Mouse (Mus musculus): ENCODE measurements around the gene Amh. TPM values are rescaled to one million over a fixed set of nuclear protein-coding genes. Genes with fewer than 3 reads are reported as not detected.

Amh gene
- polyA plus RNA-seq, 1 experiment from 2014 or later, result not detected

GRCm38 (mm10) chr10:80802204-80802912, 2.7 kb upstream of the Amh start:
- Histone ChIP-seq H3K4me2 (replicated peaks) (no peak overlapping the region), H3K36me3 (peaks cover 55% of the 10 kb centered on the region), H3K27ac (no peak overlapping the region), H3K9me3 (no peaks in the 10 kb centered on the region), H3K4me3 (no peak overlapping the region), H3K4me1 (peaks cover 25% of the 10 kb centered on the region), H3K9ac (peak overlapping the region; percentile 13; the same call in 1 of the 2 replicates), H3K27me3 (peaks cover 13% of the 10 kb centered on the region; the same call in 1 of the 2 replicates)
- ATAC-seq (ENCODE audit: low FRiP score, low read depth), result no peak
- 90% methylated on average over 10 of the region's 10 CpGs for WGBS

- Histone ChIP-seq H3K9ac (no peak overlapping the region), H3K36me3 (peaks cover 55% of the 10 kb centered on the region), H3K27me3 (peaks cover 17% of the 10 kb centered on the region), H3K4me1 (peaks cover 29% of the 10 kb centered on the region), H3K4me2 (replicated peaks) (no peak overlapping the region), H3K9me3 (no peaks in the 10 kb centered on the region), H3K4me3 (no peak overlapping the region), H3K27ac (no peak overlapping the region)
- 83% methylated on average over 3 of the region's 3 CpGs for WGBS
- no peak for ATAC-seq (ENCODE audit: low FRiP score, low read depth)
These were observed 2.0 kb upstream of the Amh start for GRCm38 (mm10) chr10:80802996-80803395.

DNA sequence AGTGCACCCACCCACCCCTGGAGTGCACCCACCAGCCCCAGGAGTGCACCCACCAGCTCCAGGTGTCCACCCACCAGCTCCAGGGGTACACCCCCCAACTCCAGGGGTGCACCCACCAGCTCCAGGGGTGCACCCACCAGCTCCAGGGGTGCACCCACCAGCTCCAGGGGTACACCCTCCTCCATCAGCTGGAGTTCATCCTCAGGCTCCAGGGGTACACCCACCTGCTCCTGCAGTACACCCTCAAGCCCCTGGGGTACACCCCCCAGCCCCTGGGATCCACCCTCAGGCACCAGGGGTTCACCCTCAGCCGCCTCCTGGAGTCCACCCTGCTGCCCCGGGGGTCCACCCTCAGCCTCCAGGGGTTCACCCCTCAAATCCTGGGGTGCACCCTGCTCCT, 703 bp upstream of the Amh start:
- H3K4me1 ChIP-seq, result peaks cover 42% of the 10 kb centered on the region
- peaks cover 30% of the 10 kb centered on the region for H3K27me3 ChIP-seq
- peaks cover 55% of the 10 kb centered on the region for H3K36me3 ChIP-seq

DNA sequence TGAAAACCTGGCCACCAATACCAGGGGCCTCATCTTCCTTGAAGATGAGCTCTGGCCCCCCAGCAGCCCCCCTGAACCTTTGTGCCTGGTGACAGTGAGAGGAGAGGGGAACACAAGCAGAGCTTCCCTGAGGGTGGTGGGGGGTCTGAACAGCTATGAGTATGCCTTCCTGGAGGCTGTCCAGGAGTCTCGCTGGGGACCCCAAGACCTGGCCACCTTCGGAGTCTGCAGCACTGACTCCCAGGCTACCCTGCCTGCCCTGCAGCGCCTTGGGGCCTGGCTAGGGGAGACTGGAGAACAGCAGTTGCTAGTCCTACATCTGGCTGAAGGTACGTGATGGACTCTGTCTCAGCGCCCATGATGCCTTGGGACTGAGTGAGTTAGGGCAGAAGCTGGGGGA, 279 bp downstream of the Amh start:
- peaks cover 50% of the 10 kb centered on the region for H3K36me3 ChIP-seq
- peaks cover 40% of the 10 kb centered on the region for H3K27me3 ChIP-seq
- H3K4me2 ChIP-seq (replicated peaks), result no peak overlapping the region
- H3K9ac ChIP-seq, result no peak overlapping the region; the same call in 1 of the 2 replicates
- H3K9me3 ChIP-seq, result no peaks in the 10 kb centered on the region
- WGBS, result 76% methylated on average over 5 of the region's 5 CpGs
- H3K27ac ChIP-seq, result no peak overlapping the region
- H3K4me1 ChIP-seq, result peaks cover 37% of the 10 kb centered on the region
- no peak for ATAC-seq (ENCODE audit: low FRiP score, low read depth)
- no peak overlapping the region for H3K4me3 ChIP-seq

More for the DNA sequence above, 703 bp upstream of the Amh start:
- no peak for ATAC-seq (ENCODE audit: low FRiP score, low read depth)
- H3K4me3 ChIP-seq, result no peak overlapping the region
- no peak overlapping the region for H3K9ac ChIP-seq
- 97% methylated on average over 2 of the region's 2 CpGs for WGBS
- no peaks in the 10 kb centered on the region for H3K9me3 ChIP-seq
- H3K4me2 ChIP-seq (replicated peaks), result no peak overlapping the region
- no peak overlapping the region for H3K27ac ChIP-seq

GRCm38 (mm10) chr10:80805925-80806324, 882 bp downstream of the Amh start:
- Histone ChIP-seq H3K27me3 (peaks cover 46% of the 10 kb centered on the region), H3K4me1 (peaks cover 38% of the 10 kb centered on the region), H3K4me2 (replicated peaks) (peak overlapping the region; percentile 97; the same call in 1 of the 2 replicates), H3K36me3 (peaks cover 45% of the 10 kb centered on the region), H3K4me3 (peak overlapping the region; percentile 54; the same call in 1 of the 2 replicates), H3K9me3 (no peaks in the 10 kb centered on the region), H3K9ac (peak overlapping the region; percentile 78; the same call in 1 of the 2 replicates), H3K27ac (no peak overlapping the region)
- 0 out of 2 replicates have a peak, but pooled peaks have one; percentile 17 for ATAC-seq (ENCODE audit: low FRiP score, low read depth)
- WGBS, result 19% methylated on average over 3 of the region's 3 CpGs

DNA sequence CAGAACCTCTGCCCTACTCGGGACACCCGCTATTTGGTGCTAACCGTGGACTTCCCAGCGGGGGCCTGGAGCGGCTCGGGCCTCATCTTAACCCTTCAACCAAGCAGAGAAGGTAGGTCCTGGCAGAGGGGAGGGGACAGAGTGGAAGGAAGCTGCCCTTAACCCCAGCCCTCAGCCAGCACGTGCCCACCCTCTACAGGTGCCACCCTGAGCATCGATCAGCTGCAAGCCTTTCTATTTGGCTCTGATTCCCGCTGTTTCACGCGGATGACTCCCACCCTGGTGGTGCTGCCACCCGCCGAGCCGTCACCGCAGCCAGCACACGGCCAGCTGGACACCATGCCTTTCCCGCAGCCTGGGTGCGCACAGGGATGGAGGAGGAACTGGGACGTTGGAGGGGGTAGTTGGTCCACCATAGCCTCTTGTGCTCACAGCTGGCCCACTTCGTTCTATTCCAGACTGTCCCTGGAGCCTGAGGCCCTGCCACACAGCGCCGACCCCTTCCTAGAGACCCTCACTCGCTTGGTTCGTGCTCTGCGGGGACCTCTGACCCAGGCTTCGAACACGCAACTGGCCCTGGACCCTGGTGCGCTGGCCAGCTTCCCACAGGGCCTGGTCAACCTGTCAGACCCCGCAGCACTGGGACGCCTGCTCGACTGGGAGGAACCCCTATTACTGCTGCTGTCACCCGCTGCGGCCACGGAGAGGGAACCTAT, 1.5 kb downstream of the Amh start:
- no peak for ATAC-seq (ENCODE audit: low FRiP score, low read depth)
- Histone ChIP-seq H3K27me3 (peaks cover 52% of the 10 kb centered on the region), H3K36me3 (peaks cover 39% of the 10 kb centered on the region), H3K4me3 (peak overlapping the region; percentile 54), H3K4me2 (replicated peaks) (peak overlapping the region; percentile 97), H3K9ac (peak overlapping the region; percentile 78), H3K4me1 (peaks cover 38% of the 10 kb centered on the region), H3K27ac (peak overlapping the region; percentile 56), H3K9me3 (no peaks in the 10 kb centered on the region)
- 42% methylated on average over 33 of the region's 34 CpGs for WGBS

GRCm38 (mm10) chr10:80807057-80807627, 2.1 kb downstream of the Amh start:
- peak; percentile 83 for ATAC-seq (ENCODE audit: low FRiP score, low read depth)
- Histone ChIP-seq H3K27me3 (peaks cover 58% of the 10 kb centered on the region), H3K4me2 (replicated peaks) (peak overlapping the region; percentile 97)

GRCm38 (mm10) chr10:80808099-80808984, 3.3 kb downstream of the Amh start:
- Histone ChIP-seq H3K9me3 (no peaks in the 10 kb centered on the region), H3K4me1 (peaks cover 38% of the 10 kb centered on the region), H3K4me2 (replicated peaks) (peak overlapping the region; percentile 97), H3K4me3 (peak overlapping the region; percentile 54), H3K36me3 (peaks cover 21% of the 10 kb centered on the region), H3K27ac (no peak overlapping the region), H3K27me3 (peaks cover 69% of the 10 kb centered on the region), H3K9ac (peak overlapping the region; percentile 43; the same call in 1 of the 2 replicates)
- WGBS, result 17% methylated on average over 40 of the region's 40 CpGs
- ATAC-seq (ENCODE audit: low FRiP score, low read depth), result no peak

More at GRCm38 (mm10) chr10:80807057-80807627, 2.1 kb downstream of the Amh start:
- Histone ChIP-seq H3K9ac (peak overlapping the region; percentile 78), H3K4me1 (peaks cover 38% of the 10 kb centered on the region), H3K36me3 (peaks cover 33% of the 10 kb centered on the region), H3K9me3 (no peaks in the 10 kb centered on the region), H3K27ac (peak overlapping the region; percentile 56), H3K4me3 (peak overlapping the region; percentile 54)
- WGBS, result under 1% methylated on average over 56 of the region's 58 CpGs

DNA sequence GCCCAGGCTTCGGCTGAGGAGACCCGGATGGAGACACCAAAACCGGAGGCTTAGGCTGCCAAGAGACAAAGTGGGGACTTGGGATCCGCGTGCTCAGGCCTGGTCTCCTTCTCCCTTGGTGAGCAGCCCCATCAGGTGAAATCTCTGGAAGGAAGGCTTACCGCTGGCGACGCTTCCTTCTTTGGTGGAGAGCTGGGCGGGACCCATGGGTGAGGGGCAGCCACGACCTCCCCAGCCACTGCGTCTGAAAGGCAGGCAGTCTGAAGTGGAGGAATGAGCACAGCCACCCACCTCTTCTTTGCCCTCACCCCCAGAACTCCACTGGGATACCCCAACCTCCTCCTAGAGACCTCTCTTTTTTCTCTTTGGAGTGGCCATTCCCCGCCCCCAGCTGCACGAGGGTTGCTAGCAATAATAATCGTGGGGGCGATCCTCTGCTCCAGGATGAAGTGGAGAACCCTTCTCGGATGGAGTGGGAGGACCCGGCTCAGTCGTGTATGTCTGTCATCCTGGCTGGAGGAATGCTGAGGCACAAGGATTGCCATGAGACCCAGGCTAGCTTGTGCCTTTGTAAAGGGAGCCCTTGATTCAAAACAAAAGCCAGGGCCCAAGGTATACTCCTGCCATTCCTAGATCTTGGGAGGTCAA, 4.1 kb downstream of the Amh start:
- H3K4me1 ChIP-seq, result peaks cover 38% of the 10 kb centered on the region
- 7% methylated on average over 18 of the region's 18 CpGs for WGBS
- peaks cover 70% of the 10 kb centered on the region for H3K27me3 ChIP-seq
- H3K4me3 ChIP-seq, result peak overlapping the region; percentile 21
- no peaks in the 10 kb centered on the region for H3K9me3 ChIP-seq
- peak overlapping the region; percentile 43; the same call in 1 of the 2 replicates for H3K9ac ChIP-seq
- peaks cover 13% of the 10 kb centered on the region for H3K36me3 ChIP-seq
- H3K4me2 ChIP-seq (replicated peaks), result peak overlapping the region; percentile 97
- no peak overlapping the region for H3K27ac ChIP-seq
- ATAC-seq (ENCODE audit: low FRiP score, low read depth), result no peak

- H3K27me3 ChIP-seq, result peaks cover 68% of the 10 kb centered on the region
- no peak for ATAC-seq (ENCODE audit: low FRiP score, low read depth)
- H3K9ac ChIP-seq, result peak overlapping the region; percentile 25; the same call in 1 of the 2 replicates
These were observed 5.0 kb downstream of the Amh start for GRCm38 (mm10) chr10:80810084-80810483.

More at GRCm38 (mm10) chr10:80810084-80810483, 5.0 kb downstream of the Amh start:
- H3K4me2 ChIP-seq (replicated peaks), result peak overlapping the region; percentile 41
- peaks cover 3% of the 10 kb centered on the region for H3K36me3 ChIP-seq
- 5% methylated on average over 20 of the region's 20 CpGs for WGBS
- peaks cover 38% of the 10 kb centered on the region for H3K4me1 ChIP-seq
- H3K4me3 ChIP-seq, result peak overlapping the region; percentile 11
- H3K27ac ChIP-seq, result no peak overlapping the region
- no peaks in the 10 kb centered on the region for H3K9me3 ChIP-seq
